Mouse (Mus musculus) neural tube, embryonic 10.5 days (tissue): ENCODE results near the gene Spred3.
"Not testable (repeated sequence)": the region's sequence is repeated elsewhere in the genome, so short reads cannot be mapped to it uniquely, and the experiment has no call there.

Source experiments
- DNase-seq: peaks from one replicate; pipeline ENCODE4 v3.0.0-alpha.2; 2017; ENCODE audit warnings: low spot score; ENCODE audit errors: extremely low spot score

Spred3 gene

GRCm38 (mm10) chr7:29170066-29170754, at the start of gene Spred3, which contains the start of gene Ggn:
Gene Spred3 (minus strand): TSS chr7:29170411.
Gene Ggn (plus strand): TSS chr7:29170210.
- DNase-seq: peak; percentile 66

- no peak for DNase-seq
These were observed 44.6 kb upstream of the Spred3 start for GRCm38 (mm10) chr7:29214846-29215245.

- DNase-seq: no peak
These were observed 44.0 kb upstream of the Spred3 start for GRCm38 (mm10) chr7:29214236-29214635.

- peak; percentile 69 for DNase-seq
These were observed 43.5 kb upstream of the Spred3 start, which contains the start of gene Catsperg1 for GRCm38 (mm10) chr7:29213675-29214082. Gene Catsperg1 (minus strand): TSS chr7:29214035.

GRCm38 (mm10) chr7:29212775-29213560, 42.8 kb upstream of the Spred3 start:
- not testable (repeated sequence) for DNase-seq

- DNase-seq: no peak
These were observed 42.1 kb upstream of the Spred3 start for GRCm38 (mm10) chr7:29212199-29212765.

- DNase-seq: peak; percentile 70
These were observed 41.4 kb upstream of the Spred3 start for GRCm38 (mm10) chr7:29211415-29212198.

- DNase-seq: not testable (repeated sequence)
These were observed 40.8 kb upstream of the Spred3 start for GRCm38 (mm10) chr7:29211013-29211412.

GRCm38 (mm10) chr7:29202577-29202976, 32.4 kb upstream of the Spred3 start:
- no peak for DNase-seq

GRCm38 (mm10) chr7:29194230-29194629, 24.0 kb upstream of the Spred3 start:
- DNase-seq: not testable (repeated sequence)

GRCm38 (mm10) chr7:29181323-29181722, 11.1 kb upstream of the Spred3 start:
- not testable (repeated sequence) for DNase-seq

GRCm38 (mm10) chr7:29180854-29181236, 10.6 kb upstream of the Spred3 start:
- DNase-seq: no peak

GRCm38 (mm10) chr7:29180077-29180853, 10.1 kb upstream of the Spred3 start, which contains the start of gene Psmd8:
Gene Psmd8 (minus strand): TSS chr7:29180701.
- peak; percentile 93 for DNase-seq

- no peak for DNase-seq
These were observed 9.1 kb upstream of the Spred3 start for GRCm38 (mm10) chr7:29179323-29179722.

- DNase-seq: no peak
These were observed 7.9 kb upstream of the Spred3 start for GRCm38 (mm10) chr7:29178106-29178505.

GRCm38 (mm10) chr7:29172390-29173016, 2.3 kb upstream of the Spred3 start:
- DNase-seq: peak; percentile 42

- peak; percentile 45 for DNase-seq
These were observed 1.4 kb upstream of the Spred3 start for GRCm38 (mm10) chr7:29171562-29172097.

GRCm38 (mm10) chr7:29170755-29171561, 747 bp upstream of the Spred3 start:
- DNase-seq: peak; percentile 38
